Mouse (Mus musculus): ENCODE results near the gene Clmn. TPM values are rescaled to one million over a fixed set of nuclear protein-coding genes. Genes with fewer than 3 reads are reported as not detected.

Gene Clmn
- total and polyA plus RNA-seq, 2 experiments from 2014 or later: 1.8 to 2.0 TPM

- H3K4me3 ChIP-seq (ENCODE audit: low read depth, low read length): no peak overlapping the region; the same call in 1 of the 2 replicates
- H3K9me3 ChIP-seq (ENCODE audit: low read length): no peaks in the 10 kb centered on the region
- no peak for TF ChIP-seq CTCF (IDR thresholded peaks at IDR 0.05; ENCODE audit: low read depth)
- 6% methylated on average over 11 of the region's 11 CpGs for WGBS
- no peaks in the 10 kb centered on the region for H3K27me3 ChIP-seq (ENCODE audit: insufficient read depth, low read length)
- H3K4me1 ChIP-seq (ENCODE audit: insufficient read depth): no peaks in the 10 kb centered on the region
- no peak overlapping the region for H3K9ac ChIP-seq
- DNase-seq (no peak), ATAC-seq (no peak)
- no peak overlapping the region for H3K27ac ChIP-seq (ENCODE audit: low read depth, low read length)
- H3K4me2 ChIP-seq (ENCODE audit: low read depth): peak overlapping the region; percentile 17
- H3K36me3 ChIP-seq (ENCODE audit: insufficient read depth): no peaks in the 10 kb centered on the region
Measured at GRCm38 (mm10) chr12:104845707-104846106, 19.2 kb downstream of the Clmn start.

GRCm38 (mm10) chr12:104844989-104845388 lies 19.9 kb downstream of the Clmn start:
- H3K27me3 ChIP-seq (ENCODE audit: insufficient read depth, low read length): no peaks in the 10 kb centered on the region
- WGBS: 57% methylated on average over 4 of the region's 4 CpGs
- no peak overlapping the region for H3K4me2 ChIP-seq (ENCODE audit: low read depth)
- H3K4me1 ChIP-seq (ENCODE audit: insufficient read depth): no peaks in the 10 kb centered on the region
- H3K4me3 ChIP-seq (ENCODE audit: low read depth, low read length): no peak overlapping the region
- H3K9me3 ChIP-seq (ENCODE audit: low read length): no peaks in the 10 kb centered on the region
- DNase-seq: no peak
- no peaks in the 10 kb centered on the region for H3K36me3 ChIP-seq (ENCODE audit: insufficient read depth)
- H3K9ac ChIP-seq: no peak overlapping the region
- no peak for TF ChIP-seq CTCF (IDR thresholded peaks at IDR 0.05; ENCODE audit: low read depth)
- ATAC-seq: peak; percentile 10; the same call in 1 of the 2 replicates
- H3K27ac ChIP-seq (ENCODE audit: low read depth, low read length): no peak overlapping the region

GRCm38 (mm10) chr12:104844279-104844678 lies 20.6 kb downstream of the Clmn start:
- H3K9ac ChIP-seq: no peak overlapping the region
- no peak overlapping the region for H3K4me2 ChIP-seq (ENCODE audit: low read depth)
- ATAC-seq (no peak), DNase-seq (no peak)
- H3K27ac ChIP-seq (ENCODE audit: low read depth, low read length): no peak overlapping the region
- no peaks in the 10 kb centered on the region for H3K27me3 ChIP-seq (ENCODE audit: insufficient read depth, low read length)
- no peaks in the 10 kb centered on the region for H3K36me3 ChIP-seq (ENCODE audit: insufficient read depth)
- no peaks in the 10 kb centered on the region for H3K9me3 ChIP-seq (ENCODE audit: low read length)
- no peak overlapping the region for H3K4me3 ChIP-seq (ENCODE audit: low read depth, low read length)
- 72% methylated on average over 4 of the region's 4 CpGs for WGBS
- no peak for TF ChIP-seq CTCF (IDR thresholded peaks at IDR 0.05; ENCODE audit: low read depth)
- no peaks in the 10 kb centered on the region for H3K4me1 ChIP-seq (ENCODE audit: insufficient read depth)

GRCm38 (mm10) chr12:104841256-104841655 lies 23.6 kb downstream of the Clmn start:
- no peaks in the 10 kb centered on the region for H3K4me1 ChIP-seq (ENCODE audit: insufficient read depth)
- no peak overlapping the region for H3K27ac ChIP-seq (ENCODE audit: low read depth, low read length)
- no peak overlapping the region for H3K4me3 ChIP-seq (ENCODE audit: low read depth, low read length)
- ATAC-seq (no peak), DNase-seq (no peak)
- no peak overlapping the region for H3K9ac ChIP-seq
- H3K36me3 ChIP-seq (ENCODE audit: insufficient read depth): no peaks in the 10 kb centered on the region
- H3K4me2 ChIP-seq (ENCODE audit: low read depth): no peak overlapping the region
- 64% methylated on average over 3 of the region's 3 CpGs for WGBS
- H3K9me3 ChIP-seq (ENCODE audit: low read length): no peaks in the 10 kb centered on the region
- H3K27me3 ChIP-seq (ENCODE audit: insufficient read depth, low read length): no peaks in the 10 kb centered on the region
- TF ChIP-seq CTCF (IDR thresholded peaks at IDR 0.05; ENCODE audit: low read depth): no peak

GRCm38 (mm10) chr12:104838987-104839386 lies 25.9 kb downstream of the Clmn start:
- no peak for DNase-seq
- WGBS: 64% methylated on average over 4 of the region's 4 CpGs
- Histone ChIP-seq H3K27me3 (ENCODE audit: insufficient read depth, low read length) (no peaks in the 10 kb centered on the region), H3K4me3 (ENCODE audit: low read depth, low read length) (no peak overlapping the region), H3K9ac (no peak overlapping the region), H3K9me3 (ENCODE audit: low read length) (no peaks in the 10 kb centered on the region), H3K36me3 (ENCODE audit: insufficient read depth) (no peaks in the 10 kb centered on the region), H3K4me2 (ENCODE audit: low read depth) (no peak overlapping the region), H3K4me1 (ENCODE audit: insufficient read depth) (no peaks in the 10 kb centered on the region), H3K27ac (ENCODE audit: low read depth, low read length) (no peak overlapping the region)
- ATAC-seq: no peak
- peak; percentile 48; the same call in 1 of the 2 replicates for TF ChIP-seq CTCF (IDR thresholded peaks at IDR 0.05; ENCODE audit: low read depth)

GRCm38 (mm10) chr12:104838462-104838861 lies 26.4 kb downstream of the Clmn start:
- no peaks in the 10 kb centered on the region for H3K4me1 ChIP-seq (ENCODE audit: insufficient read depth)
- H3K4me3 ChIP-seq (ENCODE audit: low read depth, low read length): no peak overlapping the region
- no peak for DNase-seq
- no peaks in the 10 kb centered on the region for H3K27me3 ChIP-seq (ENCODE audit: insufficient read depth, low read length)
- H3K27ac ChIP-seq (ENCODE audit: low read depth, low read length): no peak overlapping the region
- no peaks in the 10 kb centered on the region for H3K36me3 ChIP-seq (ENCODE audit: insufficient read depth)
- no peak for ATAC-seq
- no peak overlapping the region for H3K4me2 ChIP-seq (ENCODE audit: low read depth)
- no peaks in the 10 kb centered on the region for H3K9me3 ChIP-seq (ENCODE audit: low read length)
- H3K9ac ChIP-seq: no peak overlapping the region
- TF ChIP-seq CTCF (IDR thresholded peaks at IDR 0.05; ENCODE audit: low read depth): no peak

- no peak overlapping the region for H3K27ac ChIP-seq (ENCODE audit: low read depth, low read length)
- DNase-seq (no peak), ATAC-seq (peak; percentile 62)
- WGBS: 64% methylated on average over 13 of the region's 13 CpGs
- no peak overlapping the region for H3K4me3 ChIP-seq (ENCODE audit: low read depth, low read length)
- H3K9me3 ChIP-seq (ENCODE audit: low read length): no peaks in the 10 kb centered on the region
- H3K9ac ChIP-seq: no peak overlapping the region
- no peaks in the 10 kb centered on the region for H3K36me3 ChIP-seq (ENCODE audit: insufficient read depth)
- no peaks in the 10 kb centered on the region for H3K4me1 ChIP-seq (ENCODE audit: insufficient read depth)
- TF ChIP-seq CTCF (IDR thresholded peaks at IDR 0.05; ENCODE audit: low read depth): no peak
- H3K4me2 ChIP-seq (ENCODE audit: low read depth): no peak overlapping the region
- H3K27me3 ChIP-seq (ENCODE audit: insufficient read depth, low read length): no peaks in the 10 kb centered on the region
Measured at GRCm38 (mm10) chr12:104837957-104838401, 26.9 kb downstream of the Clmn start.
